In the genomic region with DNA sequence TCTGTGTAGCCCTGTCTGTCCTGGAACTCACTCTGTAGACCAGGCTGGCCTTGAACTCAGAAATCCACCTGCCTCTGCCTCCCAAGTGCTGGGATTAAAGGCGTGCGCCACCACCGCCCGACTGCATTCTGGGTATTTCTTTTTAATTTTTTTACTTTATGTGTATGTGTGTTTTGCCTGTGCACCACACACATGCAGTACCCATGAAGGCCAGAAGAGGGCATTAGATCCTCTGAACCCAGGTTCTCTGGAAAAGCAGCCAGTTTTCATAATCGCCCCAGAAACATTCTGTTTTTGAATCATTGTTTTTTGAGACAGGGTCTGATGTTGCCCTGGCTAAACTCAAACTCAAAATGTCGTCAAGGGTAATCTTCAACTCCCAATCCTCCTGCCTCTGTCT, we compare ENCODE assay signal across 10 mouse cellular contexts. TPM values are rescaled to one million over a fixed set of nuclear protein-coding genes. Genes with fewer than 3 reads are reported as not detected.
A peak's percentile ranks its signal among the peaks of the same experiment; 100 is the strongest.
DNase-seq lines count a peak whose midpoint lies in the region; TF ChIP-seq lines count a peak whose summit lies in the region.
"Had no signal": no experiment of that assay in that cellular context is flagged by ENCODE, and none has a peak within 500 bp of the region (broad histone marks: within the 10 kb centered on the region; RNA-seq: fewer than 3 reads in every experiment).

No protein-coding gene starts in this region.

- 44% methylated on average over 6 of the region's 6 CpGs for WGBS in heart, embryonic 10.5 days
- WGBS in thymus, adult 2 months = 91% methylated on average over 6 of the region's 6 CpGs
- 52% methylated on average over 6 of the region's 6 CpGs for WGBS in limb, embryonic 10.5 days

- peak; percentile 50 for DNase-seq in heart, postnatal 4 days
- no peak for DNase-seq in heart, embryonic 10.5 days (ENCODE audit: low spot score)
- DNase-seq in thymus, adult 2 months = peak; percentile 47
- no peak for DNase-seq in thymus, adult 18-20 months
- peak; percentile 69 for DNase-seq in c-Kit-negative CD71-positive TER-119-positive erythroid progenitor cells, embryonic 14.5 days (ENCODE audit: low read depth, low spot score)
- peak; percentile 62 for DNase-seq in limb, embryonic 10.5 days (ENCODE audit: low spot score)
- DNase-seq in spleen, postnatal 10 days (ENCODE audit: low spot score in 2 of 2) = peak; percentile 70 to 84
- DNase-seq in heart, adult 9 months (ENCODE audit: low spot score in 2 of 2) = no peak

- H3K27me3 ChIP-seq in heart, embryonic 10.5 days (ENCODE audit: insufficient read depth, poor library complexity, severe bottlenecking) = no peaks in the 10 kb centered on the region
- no peaks in the 10 kb centered on the region for H3K27me3 ChIP-seq in thymus, adult 2 months (ENCODE audit: control insufficient read depth, insufficient read depth, low read length)
- no peaks in the 10 kb centered on the region for H3K27me3 ChIP-seq in limb, embryonic 10.5 days (ENCODE audit: low read depth, poor library complexity, severe bottlenecking)
- H3K27me3 ChIP-seq: limb, embryonic 13.5 days had no signal

- no peak overlapping the region for H3K4me3 ChIP-seq in heart, embryonic 10.5 days
- H3K4me3 ChIP-seq in thymus, adult 2 months (ENCODE audit: control insufficient read depth, insufficient read depth, low read length) = no peak overlapping the region
- H3K4me3 ChIP-seq in limb, embryonic 10.5 days = no peak overlapping the region
- H3K4me3 ChIP-seq: erythroblast, embryonic 14.5 days; limb, embryonic 13.5 days had no signal

- no peak overlapping the region for H3K27ac ChIP-seq in heart, embryonic 10.5 days
- H3K27ac ChIP-seq in thymus, adult 2 months (ENCODE audit: control insufficient read depth, insufficient read depth, low read length) = no peak overlapping the region
- no peak overlapping the region for H3K27ac ChIP-seq in limb, embryonic 10.5 days
- H3K27ac ChIP-seq: limb, embryonic 13.5 days had no signal

- TF ChIP-seq POLR2A in thymus, adult 2 months (IDR thresholded peaks at IDR 0.05; ENCODE audit: control insufficient read depth, extremely low read depth, insufficient read depth, low read length, poor library complexity) = no peak

- no peaks in the 10 kb centered on the region for H3K4me1 ChIP-seq in heart, embryonic 10.5 days
- no peaks in the 10 kb centered on the region for H3K4me1 ChIP-seq in thymus, adult 2 months (replicated peaks; ENCODE audit: control insufficient read depth, insufficient read depth, low read length)
- H3K4me1 ChIP-seq in limb, embryonic 10.5 days = peaks cover 2% of the 10 kb centered on the region; the same call in 1 of the 2 replicates

- TF ChIP-seq CTCF in thymus, adult 2 months (IDR thresholded peaks at IDR 0.05; ENCODE audit: borderline replicate concordance, control insufficient read depth, extremely low read depth, insufficient read depth, low read length, poor library complexity) = no peak

- H3K9me3 ChIP-seq in heart, embryonic 10.5 days = no peaks in the 10 kb centered on the region
- no peaks in the 10 kb centered on the region for H3K9me3 ChIP-seq in limb, embryonic 10.5 days (replicated peaks)
- H3K9me3 ChIP-seq: limb, embryonic 13.5 days had no signal

- no peaks in the 10 kb centered on the region for H3K36me3 ChIP-seq in heart, embryonic 10.5 days
- no peaks in the 10 kb centered on the region for H3K36me3 ChIP-seq in thymus, adult 2 months (ENCODE audit: control insufficient read depth, insufficient read depth, low read length)
- H3K36me3 ChIP-seq in limb, embryonic 10.5 days = no peaks in the 10 kb centered on the region
- H3K36me3 ChIP-seq: limb, embryonic 13.5 days had no signal

RNA-seq across cellular contexts. Expression of a gene that starts 15.4 kb away (rescaled TPM):
- 10 to 100 TPM; 55.8 to 56.4 TPM for total RNA-seq in heart, postnatal 4 days (2021)
- 85.9 and 90.0 TPM in 2 replicates for polyA plus RNA-seq in heart, embryonic 10.5 days (2016; fragmentation: Nextera tagmentation; extraction: Ambion mirVana)
- 51.3 and 65.9 TPM in 2 replicates for polyA plus RNA-seq in thymus, adult 2 months (2012; rRNA removed)
- 108 and 119 TPM in 2 replicates for polyA plus RNA-seq in limb, embryonic 10.5 days (2016; fragmentation: Nextera tagmentation; extraction: Ambion mirVana)

RNA-seq across cellular contexts. Expression of a gene that starts 18.4 kb away (rescaled TPM):
- 1 to 10 TPM; 2.9 to 3.3 TPM for total RNA-seq in heart, postnatal 4 days (2021)
- 1.8 and 3.7 TPM in 2 replicates for polyA plus RNA-seq in heart, embryonic 10.5 days (2016; fragmentation: Nextera tagmentation; extraction: Ambion mirVana)
- polyA plus RNA-seq in thymus, adult 2 months (2012; rRNA removed) = 0.57 and 0.74 TPM in 2 replicates
- polyA plus RNA-seq in limb, embryonic 10.5 days (2016; fragmentation: Nextera tagmentation; extraction: Ambion mirVana) = 0.54 and 1.2 TPM in 2 replicates

RNA-seq across cellular contexts. Expression of a gene that starts 51.6 kb away (rescaled TPM):
- total RNA-seq in heart, postnatal 4 days (2021) = 1 to 10 TPM; 5.2 to 6.5 TPM
- polyA plus RNA-seq in heart, embryonic 10.5 days (2016; fragmentation: Nextera tagmentation; extraction: Ambion mirVana) = 3.0 and 3.6 TPM in 2 replicates
- polyA plus RNA-seq in thymus, adult 2 months (2012; rRNA removed) = 7.6 and 9.2 TPM in 2 replicates
- 5.0 and 5.9 TPM in 2 replicates for polyA plus RNA-seq in limb, embryonic 10.5 days (2016; fragmentation: Nextera tagmentation; extraction: Ambion mirVana)

Comparison
In these comparisons a context has a peak if more than half of its experiments do, and no peak if none do; other contexts are left out.
1. DNase-seq: peak in heart, postnatal 4 days (single experiment), thymus, adult 2 months (single experiment), c-Kit-negative CD71-positive TER-119-positive erythroid progenitor cells, embryonic 14.5 days (single experiment), limb, embryonic 10.5 days (single experiment) and spleen, postnatal 10 days (2 of 2); none in heart, embryonic 10.5 days (single experiment), thymus, adult 18-20 months (0 of 2) and heart, adult 9 months (0 of 2).